Mouse (Mus musculus) forebrain, postnatal 0 days (tissue): Measurements from ENCODE around the gene Enthd1. TPM values are rescaled to one million over a fixed set of nuclear protein-coding genes. Genes with fewer than 3 reads are reported as not detected.

Source experiments
- ATAC-seq: fragments of 200-750 bp; cut with Nextera tagmentation; 2 replicates; pipeline ENCODE4 v1.8.0; 2017; ENCODE audit warnings: mild to moderate bottlenecking, moderate library complexity
- DNase-seq: peaks from one replicate; pipeline ENCODE4 v3.0.0-alpha.2; 2015
- H3K27ac ChIP-seq: fragments of 300-500 bp; sonication (generic); 2 replicates; pipeline ENCODE4 v1.5.1; 2014; ENCODE audit warnings: low read depth, mild to moderate bottlenecking, antibody characterized with exemption, low read length, moderate library complexity, mixed read lengths
- H3K27me3 ChIP-seq: fragments of 300-500 bp; sonication (generic); 2 replicates; pipeline ENCODE4 v1.6.1; 2014; ENCODE audit warnings: mild to moderate bottlenecking, low read length, mixed read lengths; ENCODE audit not compliant: insufficient read depth
- H3K36me3 ChIP-seq: fragments of 300-500 bp; sonication (generic); 2 replicates; pipeline ENCODE4 v1.6.1; 2014; ENCODE audit warnings: mild to moderate bottlenecking, moderate library complexity; ENCODE audit not compliant: insufficient read depth
- H3K4me1 ChIP-seq: fragments of 300-500 bp; sonication (generic); 2 replicates; pipeline ENCODE4 v1.6.1; 2014; ENCODE audit warnings: antibody characterized with exemption; ENCODE audit not compliant: insufficient read depth
- H3K4me2 ChIP-seq: fragments of 300-500 bp; sonication (generic); 2 replicates; pipeline ENCODE4 v1.6.1; 2014; ENCODE audit warnings: low read depth, mild to moderate bottlenecking, moderate library complexity
- H3K4me3 ChIP-seq: fragments of 300-500 bp; sonication (generic); 2 replicates; pipeline ENCODE4 v1.5.1; 2014; ENCODE audit warnings: low read depth, low read length, mixed read lengths
- H3K9ac ChIP-seq: fragments of 300-500 bp; sonication (generic); 2 replicates; pipeline ENCODE4 v1.6.1; 2014; ENCODE audit warnings: mild to moderate bottlenecking
- H3K9me3 ChIP-seq: fragments of 300-500 bp; sonication (generic); 2 replicates; pipeline ENCODE4 v1.6.1; 2016; ENCODE audit warnings: low read length
- CTCF ChIP-seq: sonication (generic); IDR thresholded peaks from 2 replicates; pipeline ENCODE4 v1.5.1; 2016; ENCODE audit warnings: antibody characterized with exemption, control low read depth, low read depth
- WGBS: fragments of 180-500 bp; shearing (Covaris S2); extraction: QIAGEN DNeasy Blood & Tissue Kit; methylation state at CpG from one replicate; pipeline ENCODE4 v1.1.7; 2014; 5-methylcytosine and 5-hydroxymethylcytosine counted together
- polyA plus RNA-seq: library from polyadenylated mRNA; unstranded; fragments of >200 nt; fragmentation: Nextera tagmentation; extraction: Ambion mirVana; gene quantifications from 2 replicates; pipeline ENCODE4 v1.2.1, GENCODE M21; 2015
- total RNA-seq: library from RNA; depleted of rRNA; stranded (reverse); fragments of >200 nt; gene quantifications from 2 replicates; pipeline ENCODE4 v1.2.3, GENCODE M21; 2014

Enthd1 gene
- total and polyA plus RNA-seq, 2 experiments from 2014 or later = not detected

DNA sequence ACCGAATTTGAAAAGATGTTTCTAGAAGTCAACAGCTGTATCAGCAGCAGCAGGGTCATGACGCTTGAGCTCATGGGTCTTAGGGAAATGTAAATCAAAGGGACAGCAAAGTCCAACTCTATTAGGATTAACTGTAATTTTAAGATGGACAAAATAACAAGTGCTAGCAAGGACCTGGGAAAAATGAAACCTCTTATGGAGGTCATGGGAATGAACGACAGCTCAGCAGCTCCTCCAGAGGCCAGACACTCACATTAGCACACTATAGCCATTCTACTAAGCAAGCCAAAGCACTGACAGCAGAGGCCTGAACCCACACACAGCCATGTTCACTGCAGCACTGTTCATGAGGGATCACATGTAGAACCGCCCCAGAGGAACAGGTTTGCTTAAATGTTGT is 7.2 kb downstream of the Enthd1 start:
- Histone ChIP-seq H3K27ac (no peak overlapping the region), H3K9me3 (no peaks in the 10 kb centered on the region), H3K9ac (no peak overlapping the region), H3K27me3 (no peaks in the 10 kb centered on the region), H3K36me3 (no peaks in the 10 kb centered on the region), H3K4me3 (no peak overlapping the region), H3K4me2 (no peak overlapping the region), H3K4me1 (peaks cover 3% of the 10 kb centered on the region; the same call in 1 of the 2 replicates)
- WGBS = 74% methylated on average over 4 of the region's 4 CpGs
- peak; percentile 46 for TF ChIP-seq CTCF
- no peak for DNase-seq
- no peak for ATAC-seq

DNA sequence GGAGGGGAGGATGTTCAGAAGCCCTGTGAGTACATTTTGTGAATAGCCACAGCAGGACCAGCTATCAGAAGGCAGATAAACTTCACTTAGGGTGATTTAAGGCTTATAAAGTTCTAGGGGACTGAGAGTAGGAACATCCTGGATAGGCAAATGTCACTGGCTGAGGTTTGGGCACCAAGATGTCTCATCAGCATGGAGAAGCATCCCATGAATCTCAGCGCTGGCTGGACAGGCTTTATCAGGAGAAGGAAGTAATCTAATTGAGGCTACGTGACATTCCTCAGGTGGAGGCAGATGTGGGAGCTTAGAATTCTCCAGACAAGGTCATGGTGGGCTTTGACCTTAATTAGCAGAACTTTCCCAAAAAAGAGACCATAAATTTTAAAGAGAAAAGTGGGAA is 8.9 kb downstream of the Enthd1 start:
- no peaks in the 10 kb centered on the region for H3K27me3 ChIP-seq
- ATAC-seq = no peak
- H3K9me3 ChIP-seq = no peaks in the 10 kb centered on the region
- TF ChIP-seq CTCF = no peak
- no peak overlapping the region for H3K4me2 ChIP-seq
- peaks cover 3% of the 10 kb centered on the region; the same call in 1 of the 2 replicates for H3K4me1 ChIP-seq
- no peaks in the 10 kb centered on the region for H3K36me3 ChIP-seq
- no peak overlapping the region for H3K4me3 ChIP-seq
- WGBS = 85% methylated on average over 2 of the region's 2 CpGs
- no peak overlapping the region for H3K27ac ChIP-seq
- no peak for DNase-seq
- no peak overlapping the region for H3K9ac ChIP-seq

DNA sequence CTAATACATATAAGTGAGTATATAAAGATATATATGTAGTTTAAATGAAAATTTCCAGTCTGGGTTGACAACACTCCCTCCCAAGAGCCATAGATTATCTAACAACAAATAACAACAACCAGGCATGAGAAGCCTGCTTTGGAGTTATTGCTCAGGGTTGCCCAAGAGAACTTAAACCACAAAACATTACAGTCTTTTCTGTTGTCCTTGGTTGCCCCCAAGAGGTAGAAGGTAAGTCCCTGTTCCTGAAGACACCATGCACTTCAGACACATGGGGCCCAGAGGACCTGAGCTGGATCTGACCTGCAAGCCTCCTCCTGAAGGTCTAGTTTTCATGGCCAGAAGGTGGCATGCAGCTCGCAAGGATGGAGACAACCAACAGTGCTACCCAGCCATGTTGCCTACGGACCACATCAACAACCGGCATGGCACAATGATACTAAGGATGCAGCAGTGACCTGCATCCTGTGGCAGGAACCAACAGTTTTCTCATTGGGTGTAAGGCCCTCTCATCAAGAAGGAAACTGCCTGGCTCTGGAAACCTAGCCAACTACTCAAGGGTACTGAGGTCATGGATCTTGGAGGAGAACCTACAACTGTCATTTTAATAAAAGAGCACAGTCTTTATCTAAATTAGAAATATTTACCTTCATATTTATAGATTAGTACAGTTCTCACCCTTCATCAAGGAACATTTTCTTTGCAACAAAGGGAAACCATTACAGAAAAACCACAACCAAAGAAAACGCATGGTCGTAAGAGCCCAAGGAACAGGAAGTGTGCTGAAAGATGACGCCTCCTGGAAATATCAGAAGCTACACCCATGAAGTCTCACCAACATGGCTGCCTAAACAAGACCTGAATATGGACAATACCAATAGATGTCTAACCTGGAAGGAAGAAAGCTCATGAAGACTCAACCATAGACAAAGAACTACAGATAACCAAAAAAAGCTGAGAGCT is 9.8 kb downstream of the Enthd1 start:
- ATAC-seq = no peak
- no peak for TF ChIP-seq CTCF
- Histone ChIP-seq H3K9me3 (no peaks in the 10 kb centered on the region), H3K27ac (no peak overlapping the region), H3K4me3 (no peak overlapping the region), H3K9ac (no peak overlapping the region), H3K4me1 (peaks cover 3% of the 10 kb centered on the region; the same call in 1 of the 2 replicates), H3K4me2 (no peak overlapping the region), H3K36me3 (no peaks in the 10 kb centered on the region), H3K27me3 (no peaks in the 10 kb centered on the region)
- 97% methylated on average over 6 of the region's 6 CpGs for WGBS
- no peak for DNase-seq

DNA sequence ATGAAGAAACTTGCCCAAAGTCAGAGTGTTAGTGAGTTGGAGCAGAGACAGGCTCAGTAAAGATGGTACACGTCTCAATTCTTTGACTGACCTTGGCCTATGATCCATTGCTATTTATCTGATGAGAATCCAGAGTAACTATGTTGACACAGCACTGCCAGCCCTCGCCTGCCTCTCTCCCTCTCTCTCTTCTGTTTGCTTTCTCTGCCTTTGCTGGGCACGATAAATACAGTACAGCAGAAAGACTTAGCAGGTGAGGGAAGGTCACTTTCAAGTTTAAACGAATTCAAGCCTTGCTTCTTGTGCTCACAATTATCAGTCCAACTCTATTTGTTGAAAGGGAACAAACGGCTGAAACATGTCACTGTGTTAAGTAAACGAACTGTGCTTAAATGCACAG is 19.5 kb downstream of the Enthd1 start:
- ATAC-seq = no peak
- Histone ChIP-seq H3K4me1 (no peaks in the 10 kb centered on the region), H3K27ac (no peak overlapping the region), H3K27me3 (no peaks in the 10 kb centered on the region), H3K4me3 (no peak overlapping the region), H3K9me3 (no peaks in the 10 kb centered on the region), H3K4me2 (no peak overlapping the region), H3K9ac (no peak overlapping the region), H3K36me3 (no peaks in the 10 kb centered on the region)
- no peak for TF ChIP-seq CTCF
- WGBS = 39% methylated on average over 6 of the region's 6 CpGs
- no peak for DNase-seq

DNA sequence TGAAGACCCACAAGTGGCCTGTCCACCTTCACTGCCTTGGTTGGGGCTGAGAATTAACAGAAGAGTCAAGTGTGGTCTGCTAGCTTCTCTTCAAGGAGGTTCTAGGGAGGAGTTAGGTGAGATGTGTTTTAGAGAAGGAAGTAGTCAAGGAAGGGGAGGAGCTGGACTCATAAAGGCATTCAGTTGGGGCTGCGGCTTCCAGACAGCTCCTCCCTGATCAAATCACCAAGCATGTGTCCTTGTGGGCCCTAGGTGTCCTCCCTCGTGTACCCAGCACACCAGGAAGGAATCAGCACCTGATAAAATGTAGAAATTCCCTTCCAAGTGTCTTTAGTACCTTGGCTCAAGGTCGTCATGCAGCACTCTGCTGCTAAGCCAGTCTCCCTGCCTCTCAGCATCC is 20.8 kb downstream of the Enthd1 start:
- TF ChIP-seq CTCF = no peak
- Histone ChIP-seq H3K27ac (no peak overlapping the region), H3K36me3 (no peaks in the 10 kb centered on the region), H3K27me3 (no peaks in the 10 kb centered on the region), H3K9me3 (no peaks in the 10 kb centered on the region), H3K4me2 (no peak overlapping the region), H3K4me3 (no peak overlapping the region), H3K9ac (no peak overlapping the region), H3K4me1 (no peaks in the 10 kb centered on the region)
- WGBS = 66% methylated on average over 3 of the region's 3 CpGs
- ATAC-seq (no peak), DNase-seq (no peak)

DNA sequence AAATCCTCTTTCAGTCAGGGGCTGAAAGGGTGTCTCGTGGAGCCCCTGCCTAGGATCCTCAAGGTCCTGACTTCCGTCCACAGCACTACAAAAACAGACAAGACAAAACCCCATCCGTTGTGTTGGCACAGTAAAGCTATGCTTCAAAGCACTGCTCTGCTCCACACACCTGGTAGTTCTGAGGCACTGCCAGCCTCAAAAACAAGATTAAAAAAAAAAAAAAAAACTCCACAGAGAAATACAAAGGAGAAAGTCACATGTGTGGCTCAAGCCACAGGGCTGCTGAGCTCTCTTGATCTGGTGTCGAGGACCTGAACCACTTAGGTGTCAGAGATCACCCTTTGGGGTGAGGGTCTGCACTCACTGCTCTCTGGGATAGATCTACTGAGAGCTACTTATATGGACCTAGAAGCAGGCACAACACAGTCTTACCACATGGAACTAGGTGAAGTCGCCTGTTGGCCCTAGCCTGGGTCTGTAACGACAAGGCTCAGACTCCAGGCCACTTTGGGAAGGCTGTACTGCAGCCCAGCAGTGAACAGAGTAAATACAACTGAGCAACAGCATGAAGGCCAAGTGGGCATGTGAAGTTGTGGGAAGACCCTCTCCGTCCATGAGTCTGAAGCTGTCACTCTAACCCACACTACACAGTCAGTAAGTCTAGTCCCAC is 26.1 kb downstream of the Enthd1 start:
- WGBS = 71% methylated on average over 7 of the region's 7 CpGs
- no peak overlapping the region for H3K4me2 ChIP-seq
- no peak overlapping the region for H3K9ac ChIP-seq
- 0 out of 2 replicates have a peak, but pooled peaks cover 2% of the 10 kb centered on the region for H3K4me1 ChIP-seq
- no peak for TF ChIP-seq CTCF
- no peak for DNase-seq
- no peak overlapping the region for H3K27ac ChIP-seq
- H3K9me3 ChIP-seq = no peaks in the 10 kb centered on the region
- ATAC-seq = no peak
- H3K36me3 ChIP-seq = no peaks in the 10 kb centered on the region
- H3K4me3 ChIP-seq = no peak overlapping the region
- no peaks in the 10 kb centered on the region for H3K27me3 ChIP-seq

DNA sequence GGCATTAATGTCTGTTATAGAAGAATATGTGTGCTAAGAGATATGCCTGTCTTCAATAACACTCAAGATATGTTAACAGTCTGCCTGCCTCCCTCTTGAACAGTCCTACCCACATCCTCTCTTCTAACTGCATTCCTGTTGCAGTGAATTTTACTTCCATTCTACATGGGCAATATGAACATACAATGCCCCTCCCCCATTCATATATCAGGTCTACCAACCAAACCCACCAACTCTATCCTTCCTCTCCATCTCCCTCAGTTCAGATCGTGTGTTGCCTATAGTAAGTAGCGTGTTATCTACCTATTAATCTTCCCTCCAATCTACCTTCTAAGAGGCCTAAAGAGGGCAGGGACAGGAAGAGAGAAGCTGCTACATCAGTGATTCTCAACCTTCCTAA is 26.9 kb downstream of the Enthd1 start:
- DNase-seq (no peak), ATAC-seq (no peak)
- 0 out of 2 replicates have a peak, but pooled peaks cover 2% of the 10 kb centered on the region for H3K4me1 ChIP-seq
- H3K9ac ChIP-seq = no peak overlapping the region
- 94% methylated on average over 2 of the region's 2 CpGs for WGBS
- no peaks in the 10 kb centered on the region for H3K36me3 ChIP-seq
- no peak for TF ChIP-seq CTCF
- H3K27ac ChIP-seq = no peak overlapping the region
- H3K4me3 ChIP-seq = no peak overlapping the region
- no peak overlapping the region for H3K4me2 ChIP-seq
- H3K27me3 ChIP-seq = no peaks in the 10 kb centered on the region
- no peaks in the 10 kb centered on the region for H3K9me3 ChIP-seq
